Mouse (Mus musculus): ENCODE measurements around the gene Olfr69. TPM values are rescaled to one million over a fixed set of nuclear protein-coding genes. Genes with fewer than 3 reads are reported as not detected.
A peak's percentile ranks its signal among the peaks of the same experiment; 100 is the strongest.
"Not testable (repeated sequence)": the region's sequence is repeated elsewhere in the genome, so short reads cannot be mapped to it uniquely, and the experiment has no call there.

Gene Olfr69
- polyA plus RNA-seq, 1 experiment from 2014 or later = not detected

DNA sequence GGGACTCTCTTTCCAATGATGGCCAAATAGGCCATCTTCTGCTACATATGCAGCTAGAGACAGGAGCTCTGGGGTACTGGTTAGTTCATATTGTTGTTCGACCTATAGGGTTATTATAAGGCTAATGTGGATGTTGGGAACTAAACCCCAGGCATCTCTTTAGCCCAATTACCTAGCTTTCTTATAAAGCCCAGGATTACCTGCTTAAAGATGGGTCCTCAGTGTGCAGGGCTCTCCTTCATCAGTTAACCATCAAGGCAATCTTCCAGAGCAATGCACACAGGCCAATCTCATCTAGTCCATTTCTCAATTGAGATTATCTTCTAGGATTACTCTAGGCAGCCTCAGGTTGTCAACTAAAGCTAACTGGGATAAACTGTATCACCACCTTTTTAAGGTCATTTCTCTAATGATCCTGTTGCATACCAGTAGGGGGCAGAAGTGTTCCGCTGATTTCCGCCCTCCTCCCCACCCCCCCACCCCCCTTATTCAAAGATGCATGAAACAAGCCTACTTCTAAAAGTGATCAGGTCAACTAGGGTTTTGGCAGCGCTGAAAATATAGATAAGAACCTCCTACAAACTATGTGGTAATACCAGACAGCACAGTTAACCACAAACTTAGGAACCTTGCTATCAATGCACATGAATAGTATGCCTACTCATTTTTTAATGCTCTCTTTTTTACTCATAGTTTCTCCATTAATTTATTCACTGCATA is 21.4 kb upstream of the Olfr69 start:
- Histone ChIP-seq H3K9ac (no peak overlapping the region), H3K4me2 (no peak overlapping the region), H3K4me1 (peaks cover 9% of the 10 kb centered on the region), H3K36me3 (no peaks in the 10 kb centered on the region), H3K27ac (peak overlapping the region; percentile 10; the same call in 1 of the 2 replicates), H3K9me3 (replicated peaks) (no peaks in the 10 kb centered on the region), H3K27me3 (replicated peaks) (no peaks in the 10 kb centered on the region), H3K4me3 (no peak overlapping the region)
- WGBS (ENCODE audit: insufficient replicate concordance) = 2% methylated on average over 4 of the region's 4 CpGs
- ATAC-seq = peak; percentile 93

DNA sequence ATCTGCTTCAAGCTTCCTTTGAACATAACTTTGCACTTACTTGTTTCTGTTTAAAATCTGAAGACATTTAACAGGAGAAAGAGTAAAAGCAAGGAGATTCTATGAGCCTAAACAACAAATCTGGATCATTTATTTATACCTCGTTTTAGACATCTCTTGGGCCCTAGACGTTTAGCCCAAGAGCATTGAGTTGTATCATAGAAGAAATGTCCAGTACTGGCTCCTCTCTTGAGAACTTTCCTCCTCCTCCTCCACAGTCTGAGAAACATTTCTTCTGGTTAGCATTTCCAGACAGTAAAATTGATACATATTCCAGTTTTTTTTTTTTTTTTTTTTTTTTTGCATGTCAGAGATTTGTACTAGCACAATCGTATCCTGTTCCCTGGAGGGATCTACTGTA is 20.3 kb upstream of the Olfr69 start, which contains the start of gene Olfr67:
Olfr67 (minus strand) TSS at position 101 of the 400 bp plus-strand sequence.
- Histone ChIP-seq H3K4me3 (no peak within 1 kb of the TSS), H3K4me1 (peaks cover 9% of the 10 kb centered on the region), H3K9ac (no peak within 1 kb of the TSS), H3K36me3 (no peaks in the 10 kb centered on the region), H3K4me2 (no peak within 1 kb of the TSS), H3K27me3 (replicated peaks) (no peaks in the 10 kb centered on the region), H3K9me3 (replicated peaks) (no peaks in the 10 kb centered on the region), H3K27ac (peak within 1 kb of the TSS; percentile 10; the same call in 1 of the 2 replicates)
- ATAC-seq = no peak
- 73% methylated on average over 3 of the region's 3 CpGs for WGBS (ENCODE audit: insufficient replicate concordance)

DNA sequence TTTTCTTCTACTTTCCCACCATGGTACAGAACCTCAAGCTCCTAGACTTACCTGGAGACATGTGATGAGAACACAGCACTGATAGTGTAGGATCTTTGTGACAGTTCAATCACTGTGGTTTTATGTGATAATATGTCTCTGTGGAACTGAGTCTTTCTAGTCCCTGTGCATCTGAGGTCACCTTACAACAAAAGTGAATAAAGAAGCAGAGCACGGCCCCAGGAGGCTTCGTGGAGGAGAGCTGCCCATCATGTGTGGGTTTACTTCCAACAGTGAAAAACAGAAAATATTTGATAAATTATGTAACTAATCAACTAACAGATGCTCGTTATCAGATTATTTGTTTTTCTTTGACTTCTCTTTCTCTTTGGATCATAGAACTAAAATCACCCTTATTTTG is 8.2 kb upstream of the Olfr69 start, which contains the start of gene Olfr68:
Olfr68 (minus strand) TSS at position 101 of the 400 bp plus-strand sequence.
- H3K27me3 ChIP-seq (replicated peaks) = no peaks in the 10 kb centered on the region
- no peak within 1 kb of the TSS for H3K9ac ChIP-seq
- H3K27ac ChIP-seq = no peak within 1 kb of the TSS
- WGBS (ENCODE audit: insufficient replicate concordance) = 65% methylated on average over 3 of the region's 3 CpGs
- no peak for ATAC-seq
- H3K4me2 ChIP-seq = no peak within 1 kb of the TSS
- H3K36me3 ChIP-seq = no peaks in the 10 kb centered on the region
- no peaks in the 10 kb centered on the region for H3K9me3 ChIP-seq (replicated peaks)
- peaks cover 8% of the 10 kb centered on the region; the same call in 1 of the 2 replicates for H3K4me1 ChIP-seq
- no peak within 1 kb of the TSS for H3K4me3 ChIP-seq

DNA sequence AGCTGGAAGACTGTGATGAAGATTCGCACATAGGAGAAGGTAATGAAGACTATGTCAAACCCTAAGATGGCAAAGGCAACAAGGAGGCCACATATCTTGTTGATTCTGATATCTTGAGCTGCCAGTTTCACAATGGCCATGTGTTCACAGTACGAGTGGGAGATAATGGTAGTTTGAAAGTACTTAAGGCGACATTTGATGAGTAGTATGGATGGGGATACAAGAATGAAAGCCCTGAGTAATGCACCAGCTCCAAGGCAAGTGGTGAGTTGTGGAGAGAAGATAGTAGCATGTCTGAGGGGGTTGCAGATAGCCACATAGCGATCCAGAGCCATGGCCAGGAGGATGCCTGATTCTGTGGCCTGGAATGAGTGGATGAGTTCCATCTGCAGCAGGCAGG is 6.3 kb upstream of the Olfr69 start:
- not testable (repeated sequence) for H3K4me3 ChIP-seq; H3K27me3 ChIP-seq (replicated peaks); H3K9me3 ChIP-seq (replicated peaks); H3K4me2 ChIP-seq; H3K36me3 ChIP-seq; H3K4me1 ChIP-seq; H3K9ac ChIP-seq; H3K27ac ChIP-seq
- ATAC-seq = peak; percentile 96
- 34% methylated on average over 4 of the region's 4 CpGs for WGBS (ENCODE audit: insufficient replicate concordance)

DNA sequence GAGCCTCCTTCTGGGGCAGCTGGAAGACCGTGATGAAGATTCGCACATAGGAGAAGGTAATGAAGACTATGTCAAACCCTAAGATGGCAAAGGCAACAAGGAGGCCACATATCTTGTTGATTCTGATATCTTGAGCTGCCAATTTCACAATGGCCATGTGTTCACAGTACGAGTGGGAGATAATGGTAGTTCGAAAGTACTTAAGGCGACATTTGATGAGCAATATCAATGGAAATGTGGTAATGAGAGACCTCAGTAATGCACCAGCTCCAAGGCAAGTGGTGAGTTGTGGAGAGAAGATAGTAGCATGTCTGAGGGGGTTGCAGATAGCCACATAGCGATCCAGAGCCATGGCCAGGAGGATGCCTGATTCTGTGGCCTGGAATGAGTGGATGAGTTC is 3.7 kb downstream of the Olfr69 start:
- not testable (repeated sequence) for H3K27me3 ChIP-seq (replicated peaks); H3K27ac ChIP-seq; H3K4me1 ChIP-seq; H3K36me3 ChIP-seq; H3K9me3 ChIP-seq (replicated peaks); H3K9ac ChIP-seq; H3K4me3 ChIP-seq
- 34% methylated on average over 6 of the region's 6 CpGs for WGBS (ENCODE audit: insufficient replicate concordance)
- 0 out of 2 replicates have a peak overlapping the region, but pooled peaks have one; percentile 18 for H3K4me2 ChIP-seq
- ATAC-seq = peak; percentile 88

DNA sequence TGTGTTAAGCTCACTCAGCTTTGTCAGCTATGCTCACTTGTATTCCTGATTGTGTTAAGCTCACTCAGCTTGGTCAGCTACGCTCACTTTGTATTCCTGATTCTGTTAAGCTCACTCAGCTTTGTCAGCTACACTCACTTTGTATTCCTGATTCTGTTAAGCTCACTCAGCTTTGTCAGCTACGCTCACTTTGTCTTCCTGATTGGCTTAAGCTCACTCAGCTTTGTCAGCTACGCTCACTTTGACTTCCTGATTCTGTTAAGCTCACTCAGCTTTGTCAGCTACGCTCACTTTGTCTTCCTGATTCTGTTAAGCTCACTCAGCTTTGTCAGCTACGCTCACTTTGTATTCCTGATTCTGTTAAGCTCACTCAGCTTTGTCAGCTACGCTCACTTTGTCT is 9.2 kb downstream of the Olfr69 start:
- H3K36me3 ChIP-seq; H3K9ac ChIP-seq; H3K4me1 ChIP-seq; ATAC-seq; H3K27ac ChIP-seq; H3K27me3 ChIP-seq (replicated peaks); H3K9me3 ChIP-seq (replicated peaks); H3K4me3 ChIP-seq; H3K4me2 ChIP-seq: not testable (repeated sequence)
- 57% methylated on average over 6 of the region's 6 CpGs for WGBS (ENCODE audit: insufficient replicate concordance)

DNA sequence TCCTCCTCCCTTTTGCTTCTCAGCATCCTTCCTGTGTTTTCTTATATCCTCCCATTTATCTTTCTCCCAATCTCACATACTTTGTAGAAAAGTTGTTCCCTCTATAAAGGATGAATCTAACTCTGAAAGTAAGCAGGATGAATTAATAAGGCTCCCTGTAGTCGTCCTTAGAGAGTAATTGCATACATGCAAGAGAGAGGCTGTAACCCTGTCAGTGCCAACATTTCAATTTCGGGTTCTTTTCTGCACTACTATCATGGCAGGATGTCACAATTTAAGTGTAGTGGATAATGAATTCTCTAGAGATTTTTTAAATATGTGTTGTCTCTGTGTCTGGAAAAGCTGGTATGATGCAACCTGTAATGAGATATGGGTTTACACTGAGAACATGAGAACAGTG is 14.2 kb downstream of the Olfr69 start, which contains the start of gene Olfr630:
Olfr630 (minus strand) TSS at position 101 of the 400 bp plus-strand sequence.
- H3K4me2 ChIP-seq = no peak within 1 kb of the TSS
- H3K4me1 ChIP-seq = no peaks in the 10 kb centered on the region
- no peaks in the 10 kb centered on the region for H3K9me3 ChIP-seq (replicated peaks)
- no peak for ATAC-seq
- no peak within 1 kb of the TSS for H3K9ac ChIP-seq
- 42% methylated on average over 2 of the region's 2 CpGs for WGBS (ENCODE audit: insufficient replicate concordance)
- H3K4me3 ChIP-seq = no peak within 1 kb of the TSS
- no peak within 1 kb of the TSS for H3K27ac ChIP-seq
- H3K27me3 ChIP-seq (replicated peaks) = no peaks in the 10 kb centered on the region
- no peaks in the 10 kb centered on the region for H3K36me3 ChIP-seq

DNA sequence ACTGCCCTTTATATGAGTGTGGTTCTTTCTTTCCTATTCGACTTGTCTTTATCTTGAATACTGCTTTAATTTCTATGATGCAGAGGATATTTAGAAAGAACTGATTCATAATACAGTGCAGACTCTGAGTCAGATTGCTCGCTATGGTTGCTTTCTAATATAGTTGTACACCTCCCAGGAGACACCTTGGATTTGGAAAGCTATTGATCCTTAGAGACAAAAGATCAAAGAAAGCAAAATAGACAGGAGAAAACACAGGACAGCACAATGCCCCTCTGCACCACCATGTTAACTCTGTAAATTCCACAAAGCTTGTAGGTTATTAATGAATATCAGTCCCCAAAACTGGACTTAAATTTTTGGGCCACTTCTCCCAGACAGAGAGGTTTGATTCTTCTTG is 26.6 kb downstream of the Olfr69 start, which contains the start of gene Olfr629:
Olfr629 (minus strand) TSS at position 101 of the 400 bp plus-strand sequence.
- Histone ChIP-seq H3K27ac (no peak within 1 kb of the TSS), H3K36me3 (no peaks in the 10 kb centered on the region), H3K9me3 (replicated peaks) (no peaks in the 10 kb centered on the region), H3K4me2 (no peak within 1 kb of the TSS), H3K27me3 (replicated peaks) (no peaks in the 10 kb centered on the region), H3K9ac (no peak within 1 kb of the TSS), H3K4me3 (no peak within 1 kb of the TSS), H3K4me1 (no peaks in the 10 kb centered on the region)
- WGBS (ENCODE audit: insufficient replicate concordance) = 65% methylated on average over 2 of the region's 2 CpGs
- no peak for ATAC-seq

DNA sequence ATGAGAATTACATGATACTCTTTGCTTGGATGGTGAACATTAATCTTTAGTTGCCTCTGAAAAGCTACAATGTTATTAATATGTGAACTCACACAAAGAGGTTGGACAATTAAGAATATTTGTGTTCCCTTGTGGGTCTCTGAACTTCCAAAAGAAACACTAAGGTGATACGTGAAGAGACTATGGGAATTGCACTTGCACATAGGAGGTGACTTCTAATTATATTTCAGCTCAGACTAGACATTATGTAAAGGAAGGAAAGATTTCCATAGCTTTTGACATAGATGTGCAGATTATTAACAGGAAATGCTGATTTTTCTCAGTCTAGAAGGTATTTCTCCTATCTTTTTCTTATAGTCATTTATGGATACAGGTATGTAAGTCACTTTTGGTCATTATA is 41.3 kb downstream of the Olfr69 start, which contains the start of gene Olfr628:
Olfr628 (plus strand) TSS at position 301 of the 400 bp plus-strand sequence.
- ATAC-seq = no peak
- Histone ChIP-seq H3K27ac (no peak within 1 kb of the TSS), H3K4me3 (no peak within 1 kb of the TSS), H3K9ac (no peak within 1 kb of the TSS), H3K4me2 (no peak within 1 kb of the TSS), H3K9me3 (replicated peaks) (no peaks in the 10 kb centered on the region), H3K36me3 (no peaks in the 10 kb centered on the region), H3K27me3 (replicated peaks) (no peaks in the 10 kb centered on the region), H3K4me1 (no peaks in the 10 kb centered on the region)
- 68% methylated on average over 1 of the region's 1 CpGs for WGBS (ENCODE audit: insufficient replicate concordance)

DNA sequence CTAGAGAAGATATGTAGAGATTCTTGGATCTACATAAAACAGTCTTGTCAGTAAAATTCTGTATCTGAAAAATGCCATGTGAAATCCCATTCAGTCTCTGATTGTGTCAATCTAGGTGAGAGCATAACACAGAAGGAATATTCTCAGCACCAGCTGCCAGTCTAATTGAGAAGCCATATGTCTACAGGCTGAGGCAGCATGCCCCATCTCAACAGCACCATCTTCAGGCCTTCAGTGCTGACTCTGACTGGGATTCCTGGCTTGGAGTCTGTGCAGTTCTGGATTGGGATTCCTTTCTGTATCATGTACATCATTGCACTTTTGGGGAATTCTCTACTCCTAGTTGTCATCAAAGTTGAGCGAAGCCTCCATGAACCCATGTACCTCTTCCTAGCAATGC is 55.0 kb downstream of the Olfr69 start:
- not testable (repeated sequence) for H3K9ac ChIP-seq; H3K27ac ChIP-seq; H3K27me3 ChIP-seq (replicated peaks); H3K9me3 ChIP-seq (replicated peaks); H3K4me3 ChIP-seq; ATAC-seq; H3K36me3 ChIP-seq; H3K4me2 ChIP-seq; H3K4me1 ChIP-seq
- 83% methylated on average over 1 of the region's 1 CpGs for WGBS (ENCODE audit: insufficient replicate concordance)
